Mouse (Mus musculus): ENCODE results near the gene Ccl7.

DNA sequence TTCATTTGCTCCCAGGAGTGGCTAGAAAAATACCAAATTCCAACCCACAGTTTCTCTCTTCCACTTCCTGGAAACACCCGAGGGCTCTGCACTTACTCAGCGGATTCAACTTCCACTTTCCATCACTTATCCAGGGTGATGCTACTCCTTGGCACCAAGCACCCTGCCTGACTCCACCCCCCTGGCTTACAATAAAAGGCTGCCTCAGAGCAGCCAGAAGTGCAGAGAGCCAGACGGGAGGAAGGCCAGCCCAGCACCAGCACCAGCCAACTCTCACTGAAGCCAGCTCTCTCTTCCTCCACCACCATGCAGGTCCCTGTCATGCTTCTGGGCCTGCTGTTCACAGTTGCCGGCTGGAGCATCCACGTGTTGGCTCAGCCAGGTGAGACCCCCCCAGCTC, 10.2 kb upstream of the Ccl7 start, which contains the start of gene Ccl2:
- TF ChIP-seq CTCF (IDR thresholded peaks at IDR 0.05; ENCODE audit: control insufficient read depth, insufficient read depth, insufficient replicate concordance, low read depth, low read length) (no peak), POLR2A (IDR thresholded peaks at IDR 0.05; ENCODE audit: control insufficient read depth, low read depth, low read length) (no peak)
